Mouse (Mus musculus): Measurements from ENCODE around the gene Gm49358. TPM values are rescaled to one million over a fixed set of nuclear protein-coding genes. Genes with fewer than 3 reads are reported as not detected.

Gene Gm49358
- polyA plus RNA-seq, 1 experiment from 2014 or later = not detected

DNA sequence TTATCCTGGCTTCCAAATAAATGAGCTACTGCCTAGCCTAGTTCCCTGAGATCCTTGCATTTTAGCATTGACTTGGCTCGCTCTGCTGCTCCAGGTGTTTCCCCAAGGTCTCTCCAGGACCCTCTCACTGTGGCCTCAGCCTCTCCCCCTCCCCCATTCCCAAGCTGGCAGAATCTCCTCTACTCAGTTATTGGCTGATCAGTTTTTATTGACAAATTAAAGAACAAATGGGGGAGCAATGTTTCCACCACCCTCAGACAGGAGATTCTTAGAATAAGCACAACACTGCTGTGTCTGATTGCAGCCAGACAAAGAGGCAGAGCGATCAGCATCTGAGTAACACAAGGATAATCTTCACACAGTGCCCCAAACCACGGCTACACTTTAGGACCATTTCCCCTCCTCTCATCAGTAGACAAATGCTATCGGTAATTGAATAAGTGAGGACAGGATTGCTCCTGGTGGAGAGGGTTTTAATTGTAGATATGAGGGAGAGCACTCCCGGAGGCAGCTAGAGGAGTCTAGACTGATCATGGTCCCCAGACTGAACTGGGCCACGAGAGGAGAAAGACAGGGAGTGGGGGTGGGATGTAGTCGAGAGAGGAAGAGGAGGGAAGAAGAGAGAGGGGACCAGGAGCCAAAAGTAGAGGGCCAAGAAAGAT lies 1.9 kb upstream of the Gm49358 start:
- no peaks in the 10 kb centered on the region for H3K9me3 ChIP-seq
- H3K27ac ChIP-seq = peak overlapping the region; percentile 42
- WGBS = 48% methylated on average over 7 of the region's 7 CpGs
- H3K27me3 ChIP-seq = no peaks in the 10 kb centered on the region
- H3K4me3 ChIP-seq = no peak overlapping the region
- no peaks in the 10 kb centered on the region for H3K36me3 ChIP-seq
- H3K4me1 ChIP-seq (replicated peaks) = no peaks in the 10 kb centered on the region
- no peak overlapping the region for H3K4me2 ChIP-seq
- H3K9ac ChIP-seq = no peak overlapping the region
- peak; percentile 73 for ATAC-seq (ENCODE audit: low FRiP score)

GRCm38 (mm10) chr10:86762384-86762730 lies 1.4 kb upstream of the Gm49358 start:
- no peak overlapping the region for H3K4me2 ChIP-seq
- H3K4me3 ChIP-seq = no peak overlapping the region
- H3K27ac ChIP-seq = peak overlapping the region; percentile 42; the same call in 1 of the 2 replicates
- 61% methylated on average over 3 of the region's 3 CpGs for WGBS
- H3K27me3 ChIP-seq = no peaks in the 10 kb centered on the region
- H3K9ac ChIP-seq = no peak overlapping the region
- H3K9me3 ChIP-seq = no peaks in the 10 kb centered on the region
- ATAC-seq (ENCODE audit: low FRiP score) = no peak
- H3K4me1 ChIP-seq (replicated peaks) = no peaks in the 10 kb centered on the region
- H3K36me3 ChIP-seq = no peaks in the 10 kb centered on the region

- no peak overlapping the region for H3K4me2 ChIP-seq
- H3K4me1 ChIP-seq (replicated peaks) = peaks cover 15% of the 10 kb centered on the region
- H3K9ac ChIP-seq = no peak overlapping the region
- H3K4me3 ChIP-seq = no peak overlapping the region
- H3K27ac ChIP-seq = no peak overlapping the region
- ATAC-seq (ENCODE audit: low FRiP score) = no peak
- no peaks in the 10 kb centered on the region for H3K27me3 ChIP-seq
- no peaks in the 10 kb centered on the region for H3K9me3 ChIP-seq
- no peaks in the 10 kb centered on the region for H3K36me3 ChIP-seq
- WGBS = 84% methylated on average over 4 of the region's 4 CpGs
These were observed 1.7 kb downstream of the Gm49358 start for GRCm38 (mm10) chr10:86765344-86765966.

DNA sequence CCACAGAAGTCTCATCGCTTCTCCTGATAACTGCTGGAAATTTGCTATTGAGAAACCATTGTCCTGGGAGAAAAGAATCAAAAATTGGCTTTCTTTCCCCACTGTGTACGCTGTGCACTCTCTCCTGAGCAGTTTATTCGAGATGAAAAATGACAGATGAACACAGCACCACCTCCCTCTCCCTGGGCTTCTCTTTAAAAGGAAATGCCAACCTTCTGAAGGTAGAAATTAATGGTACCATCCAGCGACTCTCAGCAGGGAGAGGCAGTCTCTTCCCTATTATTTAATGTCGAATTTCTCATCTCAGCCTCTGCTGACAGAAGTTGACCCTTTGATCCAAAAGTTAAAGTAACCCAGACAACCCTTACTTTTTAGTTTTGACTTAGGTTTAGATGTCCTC lies 5.4 kb downstream of the Gm49358 start:
- no peak overlapping the region for H3K4me2 ChIP-seq
- no peak overlapping the region for H3K9ac ChIP-seq
- peak overlapping the region; percentile 9 for H3K27ac ChIP-seq
- no peaks in the 10 kb centered on the region for H3K27me3 ChIP-seq
- 50% methylated on average over 5 of the region's 5 CpGs for WGBS
- H3K4me3 ChIP-seq = no peak overlapping the region
- no peak for ATAC-seq (ENCODE audit: low FRiP score)
- H3K4me1 ChIP-seq (replicated peaks) = peaks cover 21% of the 10 kb centered on the region
- H3K36me3 ChIP-seq = no peaks in the 10 kb centered on the region
- H3K9me3 ChIP-seq = no peaks in the 10 kb centered on the region

DNA sequence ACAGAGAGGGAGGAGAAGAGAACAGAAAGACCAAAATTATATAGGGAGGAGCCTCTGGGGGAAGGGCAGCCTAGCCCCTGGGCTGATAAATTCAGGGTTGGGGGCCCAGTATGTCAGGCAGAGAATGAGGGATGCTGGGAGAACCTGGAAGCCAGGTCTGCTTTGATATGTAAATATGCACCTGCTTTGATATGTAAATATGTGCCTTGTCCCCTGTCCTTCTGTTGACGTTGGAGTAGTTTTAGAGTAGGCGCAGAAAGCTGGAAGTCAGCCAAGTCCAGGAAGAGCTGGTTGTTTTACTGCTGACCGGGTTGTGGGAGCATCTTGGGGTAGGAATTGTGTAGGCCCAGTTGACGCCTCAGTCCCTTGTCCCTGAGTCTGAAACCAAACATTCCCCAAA lies 6.0 kb downstream of the Gm49358 start:
- H3K27ac ChIP-seq = peak overlapping the region; percentile 9; the same call in 1 of the 2 replicates
- no peak overlapping the region for H3K9ac ChIP-seq
- H3K27me3 ChIP-seq = no peaks in the 10 kb centered on the region
- H3K36me3 ChIP-seq = no peaks in the 10 kb centered on the region
- peak; percentile 49; the same call in 1 of the 2 replicates for ATAC-seq (ENCODE audit: low FRiP score)
- no peaks in the 10 kb centered on the region for H3K9me3 ChIP-seq
- H3K4me3 ChIP-seq = no peak overlapping the region
- 22% methylated on average over 4 of the region's 4 CpGs for WGBS
- H3K4me1 ChIP-seq (replicated peaks) = peaks cover 21% of the 10 kb centered on the region
- no peak overlapping the region for H3K4me2 ChIP-seq

DNA sequence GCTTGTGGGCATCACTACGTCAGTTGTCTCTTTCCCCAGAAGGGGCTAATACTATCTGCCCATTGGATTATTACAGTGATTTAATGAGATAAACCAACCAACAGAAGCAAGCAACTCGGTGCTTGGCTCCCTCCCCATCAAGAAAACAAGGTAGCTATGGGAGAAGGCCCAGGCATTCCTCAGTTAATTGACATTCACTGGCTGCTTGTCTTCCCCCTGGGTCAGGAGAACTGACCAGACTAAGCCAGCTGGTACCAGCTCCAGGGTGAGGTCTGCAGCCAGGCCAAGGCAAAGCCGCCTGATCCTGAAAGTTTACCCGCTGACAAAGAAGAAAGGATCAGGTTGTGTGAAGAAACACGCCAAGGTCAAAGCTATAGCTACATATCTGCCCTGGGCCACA lies 7.9 kb downstream of the Gm49358 start:
- Histone ChIP-seq H3K4me2 (no peak overlapping the region), H3K27me3 (no peaks in the 10 kb centered on the region), H3K36me3 (no peaks in the 10 kb centered on the region), H3K9me3 (no peaks in the 10 kb centered on the region), H3K27ac (no peak overlapping the region), H3K4me1 (replicated peaks) (peaks cover 21% of the 10 kb centered on the region), H3K9ac (no peak overlapping the region), H3K4me3 (no peak overlapping the region)
- 88% methylated on average over 5 of the region's 5 CpGs for WGBS
- ATAC-seq (ENCODE audit: low FRiP score) = no peak

- Histone ChIP-seq H3K36me3 (no peaks in the 10 kb centered on the region), H3K4me1 (replicated peaks) (peaks cover 21% of the 10 kb centered on the region), H3K4me2 (no peak overlapping the region), H3K9me3 (no peaks in the 10 kb centered on the region), H3K9ac (no peak overlapping the region), H3K27ac (no peak overlapping the region), H3K4me3 (no peak overlapping the region), H3K27me3 (no peaks in the 10 kb centered on the region)
- 71% methylated on average over 6 of the region's 6 CpGs for WGBS
- no peak for ATAC-seq (ENCODE audit: low FRiP score)
These were observed 8.5 kb downstream of the Gm49358 start for GRCm38 (mm10) chr10:86772231-86772631.

GRCm38 (mm10) chr10:86773360-86773759 lies 9.6 kb downstream of the Gm49358 start:
- no peak for ATAC-seq (ENCODE audit: low FRiP score)
- WGBS = 75% methylated on average over 4 of the region's 4 CpGs
- no peaks in the 10 kb centered on the region for H3K27me3 ChIP-seq
- no peak overlapping the region for H3K4me2 ChIP-seq
- peaks cover 27% of the 10 kb centered on the region for H3K4me1 ChIP-seq (replicated peaks)
- H3K36me3 ChIP-seq = no peaks in the 10 kb centered on the region
- H3K9me3 ChIP-seq = no peaks in the 10 kb centered on the region
- H3K9ac ChIP-seq = no peak overlapping the region
- no peak overlapping the region for H3K4me3 ChIP-seq
- H3K27ac ChIP-seq = no peak overlapping the region

DNA sequence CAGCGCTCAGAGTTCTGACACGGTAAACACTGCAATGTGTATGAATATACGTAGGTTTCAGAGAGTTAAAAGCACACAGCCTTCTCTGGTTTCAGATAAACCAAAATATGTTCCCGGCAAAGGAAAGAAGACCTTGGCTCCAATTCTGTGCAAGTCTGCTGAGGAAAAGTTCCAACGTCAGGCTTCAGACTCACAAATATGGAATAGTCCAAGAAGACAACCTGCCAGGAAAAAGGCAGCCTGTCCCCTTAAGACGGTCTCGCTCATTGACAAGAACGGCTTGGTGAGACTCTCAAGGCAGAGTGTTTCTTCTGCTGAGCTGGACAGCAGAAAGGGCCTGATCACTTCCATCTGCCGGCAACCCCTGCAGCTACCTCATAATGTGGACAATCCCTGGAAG lies 12.5 kb downstream of the Gm49358 start:
- Histone ChIP-seq H3K4me2 (no peak overlapping the region), H3K36me3 (no peaks in the 10 kb centered on the region), H3K4me1 (replicated peaks) (peaks cover 30% of the 10 kb centered on the region), H3K27ac (no peak overlapping the region), H3K9me3 (no peaks in the 10 kb centered on the region), H3K27me3 (peaks cover 7% of the 10 kb centered on the region), H3K9ac (no peak overlapping the region), H3K4me3 (no peak overlapping the region)
- 81% methylated on average over 9 of the region's 9 CpGs for WGBS
- no peak for ATAC-seq (ENCODE audit: low FRiP score)

DNA sequence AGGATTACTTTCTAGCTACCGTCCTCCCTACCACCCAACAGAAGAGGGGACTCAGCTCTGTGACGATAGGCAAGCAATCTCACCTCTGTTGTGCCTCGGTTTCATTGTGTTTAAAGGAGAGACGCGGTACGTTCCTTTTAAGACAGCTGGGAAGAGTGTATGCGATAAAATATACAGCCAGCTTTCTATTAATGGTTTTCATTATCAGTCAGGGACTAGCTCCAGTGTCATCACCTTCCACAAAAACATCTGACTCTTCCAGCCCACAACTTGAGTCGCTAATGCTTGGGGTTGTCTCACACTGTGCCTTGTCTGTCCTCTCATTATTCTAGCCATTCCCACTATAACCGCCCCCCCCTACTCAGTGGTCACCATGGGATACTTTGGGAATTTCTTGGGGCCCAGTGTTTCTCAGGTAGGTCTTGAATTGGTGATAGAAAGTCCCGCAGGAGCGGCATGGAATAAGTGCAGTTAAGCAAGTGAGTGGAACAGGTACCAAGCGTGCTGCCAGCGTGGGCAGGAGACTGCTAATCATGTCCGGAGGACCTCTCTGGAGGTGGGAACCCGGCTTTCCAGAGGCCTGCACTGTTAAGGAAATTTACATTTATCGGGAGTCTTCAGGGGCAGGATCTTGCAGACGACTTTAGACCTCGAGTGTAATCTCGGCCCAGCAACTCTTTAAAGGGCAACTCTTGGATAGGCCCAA lies 14.0 kb downstream of the Gm49358 start:
- Histone ChIP-seq H3K27me3 (peaks cover 7% of the 10 kb centered on the region), H3K36me3 (no peaks in the 10 kb centered on the region), H3K4me3 (peak overlapping the region; percentile 71), H3K9me3 (no peaks in the 10 kb centered on the region), H3K4me1 (replicated peaks) (peaks cover 33% of the 10 kb centered on the region), H3K9ac (peak overlapping the region; percentile 82), H3K4me2 (peak overlapping the region; percentile 92), H3K27ac (peak overlapping the region; percentile 73; the same call in 1 of the 2 replicates)
- ATAC-seq (ENCODE audit: low FRiP score) = no peak
- 41% methylated on average over 19 of the region's 19 CpGs for WGBS

DNA sequence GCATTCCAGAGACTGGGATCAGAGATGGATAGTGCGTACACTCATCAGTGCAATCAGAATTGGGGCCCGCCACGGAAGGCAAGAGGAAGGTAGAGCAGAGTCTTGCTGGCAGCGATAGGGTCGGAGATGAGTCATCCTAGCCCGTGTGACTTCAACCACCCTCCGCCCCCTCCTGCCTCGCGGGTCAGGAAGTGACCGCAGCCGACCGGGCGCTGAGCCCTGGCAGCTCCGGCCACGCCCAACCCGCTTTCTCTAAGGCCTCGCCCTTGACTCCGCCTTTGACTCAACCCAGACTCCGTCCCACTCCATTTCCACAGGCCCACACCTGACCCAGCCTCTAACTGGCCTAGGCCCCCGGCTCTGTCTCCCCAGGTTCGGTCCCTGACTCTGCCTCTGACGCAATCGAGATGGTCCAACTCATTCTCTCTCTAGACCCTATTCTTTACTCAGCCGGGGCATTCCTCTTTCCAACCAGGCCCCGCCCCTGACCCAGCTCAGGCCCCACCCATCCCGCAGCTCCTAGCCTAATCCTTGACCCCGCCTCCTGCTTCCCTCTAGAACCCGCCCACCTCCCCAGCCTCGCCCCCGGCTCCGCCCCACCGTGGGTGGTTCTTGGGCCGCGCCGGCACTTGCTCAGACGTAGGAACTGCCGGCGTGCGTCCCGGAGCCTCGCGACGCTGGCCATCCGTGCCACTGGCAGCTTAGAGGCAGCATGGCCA lies 14.8 kb downstream of the Gm49358 start, which contains the start of gene Nt5dc3:
Gene Nt5dc3 (plus strand): TSS at position 608 of the 719 bp plus-strand sequence.
- Histone ChIP-seq H3K36me3 (no peaks in the 10 kb centered on the region), H3K4me2 (peak within 1 kb of the TSS; percentile 92), H3K27ac (peak within 1 kb of the TSS; percentile 73), H3K9me3 (no peaks in the 10 kb centered on the region), H3K27me3 (peaks cover 7% of the 10 kb centered on the region), H3K4me1 (replicated peaks) (peaks cover 36% of the 10 kb centered on the region), H3K9ac (peak within 1 kb of the TSS; percentile 82), H3K4me3 (peak within 1 kb of the TSS; percentile 71)
- peak; percentile 95 for ATAC-seq (ENCODE audit: low FRiP score)
- under 1% methylated on average over 40 of the region's 44 CpGs for WGBS

DNA sequence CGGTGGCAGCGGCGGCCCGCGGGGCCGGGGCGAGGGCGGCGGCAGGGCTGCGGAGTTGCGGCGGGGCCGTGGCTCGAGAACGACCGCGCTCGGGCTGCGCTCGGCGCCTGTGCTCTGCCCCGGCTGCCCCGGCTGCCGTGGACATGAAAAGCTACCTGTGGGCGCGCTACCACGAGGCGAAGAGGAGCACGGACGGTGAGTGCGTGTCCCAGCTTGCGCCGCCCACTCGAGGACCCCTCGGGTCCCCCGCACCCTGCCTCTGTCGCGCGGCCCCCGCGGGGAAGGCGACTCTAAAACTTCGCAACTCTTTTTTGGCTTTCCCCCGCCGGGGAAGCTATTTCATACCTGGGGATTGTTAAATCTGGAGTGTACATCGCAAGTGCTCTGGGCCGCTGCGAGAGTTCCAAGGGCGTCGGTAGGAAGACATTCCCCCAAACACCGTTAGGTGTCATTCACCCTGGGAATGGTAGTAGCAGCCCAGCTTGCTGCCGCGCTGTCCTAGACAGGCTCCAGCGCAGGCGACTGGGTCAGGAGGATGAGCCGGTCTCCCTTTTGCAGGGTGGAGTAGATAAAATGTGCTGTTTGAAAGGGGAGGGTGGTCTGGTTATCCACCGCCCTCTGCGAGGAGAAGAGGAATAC lies 15.5 kb downstream of the Gm49358 start:
- ATAC-seq (ENCODE audit: low FRiP score) = peak; percentile 65
- WGBS = under 1% methylated on average over 49 of the region's 58 CpGs

More for the DNA sequence above, 15.5 kb downstream of the Gm49358 start:
- Histone ChIP-seq H3K36me3 (no peaks in the 10 kb centered on the region), H3K9ac (peak overlapping the region; percentile 82), H3K9me3 (no peaks in the 10 kb centered on the region), H3K4me2 (peak overlapping the region; percentile 92), H3K27me3 (peaks cover 7% of the 10 kb centered on the region), H3K4me3 (peak overlapping the region; percentile 71), H3K27ac (peak overlapping the region; percentile 73), H3K4me1 (replicated peaks) (peaks cover 36% of the 10 kb centered on the region)
